ENCODE assay signal across 8 mouse cellular contexts in genomic region chr3:98013401-98014281, GRCm38 (mm10). TPM values are rescaled to one million over a fixed set of nuclear protein-coding genes. Genes with fewer than 3 reads are reported as not detected.
A peak's percentile ranks its signal among the peaks of the same experiment; 100 is the strongest.
DNase-seq lines count a peak whose midpoint lies in the region; ATAC-seq and TF ChIP-seq lines count a peak whose summit lies in the region.

Gene Notch2 (plus strand): TSS chr3:98013527.

- peak within 1 kb of the TSS; percentile 71 for H3K9ac ChIP-seq in forebrain, postnatal 0 days
- peak within 1 kb of the TSS; percentile 99 for H3K9ac ChIP-seq in lung, embryonic 16.5 days (ENCODE audit: low read length)

- no peak for DNase-seq in G1E (ENCODE audit: low spot score)
- DNase-seq in cerebellum, adult 18-20 months = peak; percentile 83 to 90
- DNase-seq in forebrain, postnatal 0 days = peak; percentile 96
- DNase-seq in heart, postnatal 4 days = peak; percentile 97
- DNase-seq in layer of hippocampus, adult 9-10 months (ENCODE audit: low spot score) = peak; percentile 69
- peak; percentile 88 for DNase-seq in ovary, postnatal 10 days (ENCODE audit: low spot score)
- peak; percentile 93 to 96 for DNase-seq in thymus, postnatal 10 days (ENCODE audit: low spot score in 2 of 2)

- H3K4me3 ChIP-seq in G1E (ENCODE audit: low read depth, low read length) = peak within 1 kb of the TSS; percentile 23; the same call in 1 of the 2 replicates
- peak within 1 kb of the TSS; percentile 77 for H3K4me3 ChIP-seq in forebrain, postnatal 0 days (ENCODE audit: low read depth, low read length)
- peak within 1 kb of the TSS; percentile 88 for H3K4me3 ChIP-seq in lung, embryonic 16.5 days (ENCODE audit: low read length)

- TF ChIP-seq CTCF in G1E (IDR thresholded peaks at IDR 0.05; ENCODE audit: low read depth, low read length) = no peak
- no peak for TF ChIP-seq CTCF in forebrain, postnatal 0 days (IDR thresholded peaks at IDR 0.05; ENCODE audit: low read depth)

- no peaks in the 10 kb centered on the region for H3K36me3 ChIP-seq in G1E (replicated peaks)
- no peaks in the 10 kb centered on the region for H3K36me3 ChIP-seq in forebrain, postnatal 0 days (ENCODE audit: insufficient read depth)
- no peaks in the 10 kb centered on the region for H3K36me3 ChIP-seq in lung, embryonic 16.5 days (ENCODE audit: control insufficient read depth, insufficient read depth, low read length)

- WGBS in forebrain, postnatal 0 days = under 1% methylated on average over 91 of the region's 95 CpGs
- WGBS in lung, embryonic 16.5 days = under 1% methylated on average over 86 of the region's 95 CpGs

- no peaks in the 10 kb centered on the region for H3K4me1 ChIP-seq in G1E (ENCODE audit: insufficient read depth, low read depth, low read length)
- peaks cover 2% of the 10 kb centered on the region for H3K4me1 ChIP-seq in forebrain, postnatal 0 days (ENCODE audit: insufficient read depth)
- H3K4me1 ChIP-seq in lung, embryonic 16.5 days (replicated peaks; ENCODE audit: control insufficient read depth, insufficient read depth, low read length) = peaks cover 29% of the 10 kb centered on the region

- no peak for ATAC-seq in G1E (ENCODE audit: extremely low read depth, insufficient number of reproducible peaks, low FRiP score, poor library complexity, severe bottlenecking)
- ATAC-seq in forebrain, postnatal 0 days = peak; percentile 91
- peak; percentile 94 for ATAC-seq in lung, embryonic 16.5 days (ENCODE audit: low read depth)

- H3K27me3 ChIP-seq in G1E (ENCODE audit: insufficient read depth, low read length) = no peaks in the 10 kb centered on the region
- no peaks in the 10 kb centered on the region; the same call in 1 of the 2 replicates for H3K27me3 ChIP-seq in forebrain, postnatal 0 days (ENCODE audit: insufficient read depth, low read length)
- H3K27me3 ChIP-seq in lung, embryonic 16.5 days (ENCODE audit: control insufficient read depth, insufficient read depth, low read depth, low read length) = no peaks in the 10 kb centered on the region

- H3K9me3 ChIP-seq in G1E (replicated peaks) = peaks cover 40% of the 10 kb centered on the region
- H3K9me3 ChIP-seq in forebrain, postnatal 0 days (ENCODE audit: low read length) = no peaks in the 10 kb centered on the region
- H3K9me3 ChIP-seq in lung, embryonic 16.5 days (ENCODE audit: control insufficient read depth, low read length) = no peaks in the 10 kb centered on the region

- H3K27ac ChIP-seq in forebrain, postnatal 0 days (ENCODE audit: low read depth, low read length) = peak within 1 kb of the TSS; percentile 62
- H3K27ac ChIP-seq in lung, embryonic 16.5 days (ENCODE audit: low read length) = peak within 1 kb of the TSS; percentile 95

- H3K4me2 ChIP-seq in forebrain, postnatal 0 days (ENCODE audit: low read depth) = peak within 1 kb of the TSS; percentile 94
- H3K4me2 ChIP-seq in lung, embryonic 16.5 days (ENCODE audit: low read depth, low read length) = peak within 1 kb of the TSS; percentile 73

RNA-seq across cellular contexts. Expression of gene Notch2, which starts in this region (rescaled TPM):
- total RNA-seq in G1E (2014; fragmentation: Nextera tagmentation) = not detected in 2 replicates
- under 0.01 TPM in 1 of 2 replicates, not detected in the other for total RNA-seq in G1E (2017)
- not detected in 2 replicates for polyA plus RNA-seq in G1E (2012)
- 16.6 and 28.4 TPM in 2 replicates for total RNA-seq in forebrain, postnatal 0 days (2014; rRNA removed)
- polyA plus RNA-seq in forebrain, postnatal 0 days (2015; fragmentation: Nextera tagmentation; extraction: Ambion mirVana) = 5.9 and 8.1 TPM in 2 replicates
- 10 to 100 TPM; 38.5 to 40.1 TPM for total RNA-seq in heart, postnatal 4 days (2021)
- polyA plus RNA-seq in lung, embryonic 16.5 days (2015; fragmentation: Nextera tagmentation; extraction: Ambion mirVana) = 34.1 and 35.7 TPM in 2 replicates

Comparison
In these comparisons a context has a peak if more than half of its experiments do, and no peak if none do; other contexts are left out.
1. RNA of gene Notch2 (total RNA-seq): 38.5 to 40.1 TPM in heart, postnatal 4 days and 16.6 to 28.4 TPM in forebrain, postnatal 0 days; under 0.01 TPM in G1E; every median in the first group is over 10 times any median in the second.
2. H3K4me3 ChIP-seq: peak in every context shown above with its lines; median percentile 88 in lung, embryonic 16.5 days; 77 in forebrain, postnatal 0 days; 23 in G1E.